Comparison of ENCODE assay signal across 15 mouse cellular contexts in the genomic region with DNA sequence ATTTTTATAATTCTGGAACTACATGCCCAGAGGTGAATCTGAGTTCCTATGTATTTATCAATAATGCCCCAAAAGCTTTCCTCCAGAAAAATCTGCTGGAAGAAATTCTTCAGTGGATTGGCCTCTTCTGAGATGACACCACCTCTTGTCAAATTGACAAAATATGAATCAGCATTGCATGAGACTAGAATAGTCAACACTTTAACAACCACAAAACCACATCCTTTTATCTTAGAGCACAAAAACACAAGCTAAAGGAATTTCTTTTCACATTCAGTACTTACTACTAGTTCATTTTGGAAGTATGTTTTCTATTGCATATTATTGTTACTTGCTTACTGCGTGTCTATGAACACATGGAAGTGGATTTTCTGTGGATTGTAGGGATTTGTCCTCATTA.
A peak's percentile ranks its signal among the peaks of the same experiment; 100 is the strongest.
DNase-seq lines count a peak whose midpoint lies in the region; ATAC-seq lines count a peak whose summit lies in the region.
"Had no signal": no experiment of that assay in that cellular context is flagged by ENCODE, and none has a peak within 500 bp of the region (broad histone marks: within the 10 kb centered on the region; RNA-seq: fewer than 3 reads in every experiment).

No protein-coding gene starts in this region.

- DNase-seq in 416B (ENCODE audit: low read depth): peak; percentile 22
- DNase-seq in Muller cell, postnatal 12 days (ENCODE audit: inconsistent ontology term): peak; percentile 72
- DNase-seq in left cerebral cortex, postnatal 36 days (ENCODE audit: low spot score in 2 of 2): no peak
- no peak for DNase-seq in ovary, postnatal 14 days (ENCODE audit: low spot score)
- no peak for DNase-seq in layer of hippocampus, adult 18-20 months (ENCODE audit: low spot score in 2 of 2)
- DNase-seq: adrenal gland, postnatal 10 days; B cell, adult 2 months; cerebellum, adult 11 months; cerebellum, adult 8-10 months; cerebellum, postnatal 14 days; gastrocnemius, postnatal 10 days; heart, adult 18-20 months; heart, postnatal 14 days had no signal

- peak; percentile 75 for ATAC-seq in inflammation-experienced regulatory T-cells, adult 6 months
- ATAC-seq: forebrain, embryonic 16.5 days had no signal

- intact Hi-C loops in left cerebral cortex, postnatal 36 days (cut with DNase I): no loop called here

Comparison
In these comparisons a context has a peak if more than half of its experiments do, and no peak if none do; other contexts are left out.
1. DNase-seq: peak in 416B (single experiment) and Muller cell, postnatal 12 days (single experiment); none in left cerebral cortex, postnatal 36 days (0 of 2), ovary, postnatal 14 days (single experiment) and layer of hippocampus, adult 18-20 months (0 of 2).